Mouse (Mus musculus): ENCODE results near the gene Olfr1386. TPM values are rescaled to one million over a fixed set of nuclear protein-coding genes. Genes with fewer than 3 reads are reported as not detected.
"Not testable (repeated sequence)": the region's sequence is repeated elsewhere in the genome, so short reads cannot be mapped to it uniquely, and the experiment has no call there.

Gene Olfr1386
- total RNA-seq (2017), result not detected in 2 replicates

DNA sequence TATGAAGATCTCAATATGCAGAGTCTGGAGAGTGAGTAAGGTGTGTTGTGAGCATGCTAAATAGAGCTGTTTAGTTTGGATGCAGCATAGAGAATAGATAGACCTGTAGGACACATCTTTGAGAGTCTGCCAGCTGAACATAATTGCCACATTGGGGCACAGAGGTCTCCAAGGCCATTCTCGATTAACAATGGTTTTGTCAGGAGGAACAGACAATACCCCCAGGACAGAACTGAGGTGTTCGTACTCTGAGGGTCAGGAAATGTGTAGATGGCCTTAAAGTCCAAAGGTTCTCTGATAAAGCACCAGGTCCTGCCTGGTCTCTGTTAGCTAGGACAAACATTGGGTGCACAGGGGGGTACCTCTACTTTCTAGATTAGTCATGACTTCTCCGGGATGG lies at the start of gene Olfr1386:
Gene Olfr1386 (plus strand): TSS at position 301 of the 400 bp plus-strand sequence.
- not testable (repeated sequence) for ATAC-seq (replicated peaks in 1 of 2; ENCODE audit: insufficient read depth in 1 of 2, low FRiP score in 2 of 2, low TSS enrichment in 1 of 2, low read depth in 1 of 2, poor library complexity in 2 of 2, severe bottlenecking in 2 of 2)

DNA sequence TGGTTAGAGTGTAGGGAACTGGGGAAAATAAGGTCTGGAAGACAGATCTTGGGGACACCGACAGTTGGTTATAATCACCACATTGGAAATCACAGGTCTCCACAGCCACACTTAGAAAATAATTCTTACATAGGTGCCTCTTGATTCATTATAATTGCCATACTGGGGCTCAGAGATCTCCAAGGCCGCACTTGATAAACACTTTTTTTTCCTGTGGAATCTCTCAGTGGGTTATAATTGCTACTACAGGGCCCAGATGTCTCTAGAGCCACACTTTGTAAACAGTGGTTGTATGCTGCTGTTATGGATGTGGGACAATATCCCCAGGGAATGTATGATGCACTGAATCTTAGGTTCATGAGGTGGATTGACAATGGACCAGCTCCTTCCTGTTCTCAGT lies 42.1 kb upstream of the Olfr1386 start, which contains the start of gene Olfr1389:
Gene Olfr1389 (plus strand): TSS at position 301 of the 400 bp plus-strand sequence.
- no peak for ATAC-seq (replicated peaks in 1 of 2; ENCODE audit: insufficient read depth in 1 of 2, low FRiP score in 2 of 2, low TSS enrichment in 1 of 2, low read depth in 1 of 2, poor library complexity in 2 of 2, severe bottlenecking in 2 of 2)

DNA sequence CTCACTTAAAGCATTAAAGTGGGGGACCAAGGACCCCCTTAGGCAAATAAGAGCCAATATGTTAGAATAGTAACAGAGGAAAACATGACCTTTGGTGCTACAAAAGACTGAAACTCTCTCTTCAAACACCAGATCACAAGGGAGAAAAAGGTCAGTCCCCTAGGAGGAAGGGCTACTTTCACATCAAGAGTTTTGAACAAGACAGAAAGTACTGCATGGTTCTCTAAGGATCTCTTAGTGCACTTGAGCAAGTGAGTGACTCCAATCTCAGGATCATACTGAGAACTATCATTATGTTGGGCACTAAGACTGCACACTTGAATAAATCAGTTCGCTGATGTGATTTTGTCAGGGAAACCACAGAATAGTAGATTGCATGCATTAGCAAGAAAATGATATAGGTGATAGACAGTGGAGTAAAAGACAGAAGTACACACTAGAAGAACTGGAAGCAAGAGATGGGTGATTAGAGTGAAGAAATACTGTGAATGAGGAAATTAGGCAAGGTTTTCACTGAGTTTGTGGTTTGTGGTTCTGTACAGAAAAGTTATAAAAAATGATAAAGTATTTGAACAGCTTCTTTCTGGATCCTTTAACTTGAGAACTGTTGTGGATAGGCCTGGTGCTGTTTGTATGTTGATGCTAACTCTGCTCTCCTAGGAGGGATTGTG lies 39.5 kb upstream of the Olfr1386 start:
- ATAC-seq (replicated peaks in 1 of 2; ENCODE audit: insufficient read depth in 1 of 2, low FRiP score in 2 of 2, low TSS enrichment in 1 of 2, low read depth in 1 of 2, poor library complexity in 2 of 2, severe bottlenecking in 2 of 2), result peak; percentile 12 to 45; a peak in 1 of 4 replicates

DNA sequence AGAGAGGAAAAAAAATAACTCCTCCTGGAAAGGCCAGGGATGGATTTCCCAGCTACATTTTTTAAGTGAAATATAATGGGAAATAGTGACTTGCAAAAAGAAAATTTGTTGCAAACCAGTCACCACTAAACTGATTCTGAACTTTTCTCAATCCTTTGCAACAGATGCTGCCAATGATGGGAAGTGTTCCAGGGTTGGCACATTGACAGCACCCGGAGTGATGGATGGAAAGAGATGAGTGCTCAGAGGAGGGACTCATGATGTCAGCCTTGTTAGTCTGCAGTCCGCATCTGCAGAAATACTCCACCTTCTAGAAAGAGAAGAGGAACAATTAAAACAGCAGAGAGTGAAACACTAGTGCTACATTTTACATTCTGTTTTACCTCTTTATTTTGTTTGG lies 35.2 kb upstream of the Olfr1386 start:
- no peak for ATAC-seq (replicated peaks in 1 of 2; ENCODE audit: insufficient read depth in 1 of 2, low FRiP score in 2 of 2, low TSS enrichment in 1 of 2, low read depth in 1 of 2, poor library complexity in 2 of 2, severe bottlenecking in 2 of 2)

DNA sequence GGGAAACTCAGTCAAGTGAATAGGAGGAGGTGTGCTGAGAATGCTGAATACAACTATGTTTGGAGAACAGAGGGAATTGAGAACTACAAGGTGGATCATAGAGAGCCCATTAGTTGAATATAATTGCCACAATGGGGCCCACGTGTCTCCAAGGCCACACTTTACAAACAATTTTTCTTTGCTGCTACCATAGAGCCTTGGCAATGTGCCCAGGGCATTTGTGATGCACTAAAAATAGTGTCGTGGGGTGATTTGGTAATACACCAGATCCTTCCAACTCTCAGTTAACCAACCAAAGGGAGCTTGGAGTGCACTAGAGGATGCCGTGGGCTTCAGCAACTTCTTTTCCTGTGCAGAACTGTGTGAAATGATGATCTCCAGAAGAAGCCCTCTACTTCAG lies 28.4 kb upstream of the Olfr1386 start, which contains the start of gene Olfr1388:
Gene Olfr1388 (plus strand): TSS at position 214 of the 400 bp plus-strand sequence.
- ATAC-seq (replicated peaks in 1 of 2; ENCODE audit: insufficient read depth in 1 of 2, low FRiP score in 2 of 2, low TSS enrichment in 1 of 2, low read depth in 1 of 2, poor library complexity in 2 of 2, severe bottlenecking in 2 of 2), result no peak

DNA sequence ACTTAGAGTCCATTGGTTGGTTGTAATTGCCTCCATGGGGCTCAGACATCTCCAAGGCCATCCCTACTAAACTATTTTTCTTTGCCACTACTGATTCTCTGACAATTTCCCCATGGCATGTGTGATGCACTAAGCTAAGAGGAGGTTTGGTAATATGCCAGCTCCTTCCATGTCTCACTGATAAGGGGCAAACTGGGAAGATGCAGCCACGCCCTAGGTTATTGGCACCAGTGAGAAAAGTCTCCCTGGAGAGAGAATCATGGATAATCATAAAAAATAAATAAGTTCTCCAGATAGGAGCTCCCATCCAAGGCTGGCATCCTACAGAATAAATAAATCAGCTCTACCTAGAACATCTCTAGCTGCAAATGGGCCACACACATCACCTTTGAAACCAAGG lies 9.8 kb upstream of the Olfr1386 start, which contains the start of gene Olfr1387:
Gene Olfr1387 (plus strand): TSS at position 301 of the 400 bp plus-strand sequence.
- no peak for ATAC-seq (replicated peaks in 1 of 2; ENCODE audit: insufficient read depth in 1 of 2, low FRiP score in 2 of 2, low TSS enrichment in 1 of 2, low read depth in 1 of 2, poor library complexity in 2 of 2, severe bottlenecking in 2 of 2)

DNA sequence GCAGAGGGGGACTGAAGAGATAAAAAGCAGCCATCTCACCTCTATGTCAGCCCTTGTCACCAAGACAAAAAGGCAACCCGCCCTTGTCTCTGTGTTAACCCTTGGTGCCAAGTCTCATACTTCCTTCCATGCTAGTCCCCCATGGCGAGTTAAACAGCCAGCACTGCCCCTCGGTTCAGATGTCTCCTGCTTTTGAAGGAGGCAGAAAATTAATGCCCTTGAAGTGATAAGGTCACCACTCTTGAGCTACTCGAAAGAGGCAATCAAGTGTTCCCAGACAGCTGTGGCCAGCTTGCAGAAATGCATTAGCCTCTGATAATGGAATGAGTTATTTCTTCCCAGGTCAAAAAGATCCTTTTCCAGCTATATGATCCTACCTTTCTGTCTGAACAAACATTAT lies 21.1 kb downstream of the Olfr1386 start:
- ATAC-seq (replicated peaks in 1 of 2; ENCODE audit: insufficient read depth in 1 of 2, low FRiP score in 2 of 2, low TSS enrichment in 1 of 2, low read depth in 1 of 2, poor library complexity in 2 of 2, severe bottlenecking in 2 of 2), result no peak

DNA sequence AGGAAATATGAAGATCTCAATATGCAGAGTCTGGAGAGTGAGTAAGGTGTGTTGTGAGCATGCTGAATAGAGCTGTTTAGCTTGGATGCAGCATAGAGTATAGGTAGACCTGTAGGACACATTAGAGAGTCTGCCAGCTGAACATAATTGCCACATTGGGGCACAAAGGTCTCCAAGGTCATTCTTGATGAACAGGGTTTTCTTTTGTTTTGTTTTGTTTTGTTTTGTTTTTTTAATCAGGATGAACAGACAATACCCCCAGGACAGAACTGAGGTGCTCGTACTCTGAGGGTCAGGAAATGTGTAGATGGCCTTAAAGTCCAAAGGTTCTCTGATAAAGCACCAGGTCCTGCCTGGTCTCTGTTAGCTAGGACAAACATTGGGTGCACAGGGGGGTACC lies 23.9 kb downstream of the Olfr1386 start, which contains the start of gene Olfr1385:
Gene Olfr1385 (plus strand): TSS at position 301 of the 400 bp plus-strand sequence.
- not testable (repeated sequence) for ATAC-seq (replicated peaks in 1 of 2; ENCODE audit: insufficient read depth in 1 of 2, low FRiP score in 2 of 2, low TSS enrichment in 1 of 2, low read depth in 1 of 2, poor library complexity in 2 of 2, severe bottlenecking in 2 of 2)

DNA sequence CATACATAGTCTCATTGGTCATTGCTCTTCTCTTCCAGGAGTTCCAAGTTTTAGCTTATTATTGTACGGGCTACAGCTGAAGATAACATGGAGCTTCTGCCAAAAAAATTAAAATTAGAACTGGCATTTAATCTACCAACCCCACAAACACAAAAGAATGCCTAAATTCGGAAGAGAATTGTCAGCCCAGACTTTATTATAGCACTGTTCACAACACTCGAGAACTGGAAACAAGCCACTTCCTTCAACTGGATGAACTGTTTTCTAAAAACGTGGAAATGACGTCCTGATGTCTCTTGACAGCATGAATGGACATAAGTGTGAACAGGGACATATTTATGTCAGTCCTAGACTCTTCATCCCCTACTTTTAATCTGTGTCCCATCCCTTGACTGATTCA lies 53.2 kb downstream of the Olfr1386 start:
- ATAC-seq (replicated peaks in 1 of 2; ENCODE audit: insufficient read depth in 1 of 2, low FRiP score in 2 of 2, low TSS enrichment in 1 of 2, low read depth in 1 of 2, poor library complexity in 2 of 2, severe bottlenecking in 2 of 2), result no peak

DNA sequence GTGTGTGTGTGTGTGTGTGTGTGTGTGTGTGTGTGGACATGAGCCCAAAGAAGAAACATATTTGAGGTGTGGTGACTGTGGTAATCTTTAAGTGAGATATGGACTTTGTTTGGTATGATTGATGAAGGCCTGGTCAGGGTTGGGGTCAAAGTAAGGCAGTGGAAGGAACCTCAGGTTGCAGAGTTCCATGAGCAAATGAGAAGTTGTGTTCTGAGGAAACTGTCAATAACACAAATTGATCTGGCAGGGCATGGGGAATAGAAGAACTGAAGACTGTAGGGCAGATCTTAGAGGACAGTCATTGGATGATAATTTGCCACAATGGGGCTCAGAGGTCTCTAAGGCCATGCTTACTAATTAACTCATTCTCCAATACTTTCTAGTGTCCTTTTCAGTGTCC lies 54.5 kb downstream of the Olfr1386 start, which contains the start of gene Olfr1383:
Gene Olfr1383 (plus strand): TSS at position 301 of the 400 bp plus-strand sequence.
- no peak for ATAC-seq (replicated peaks in 1 of 2; ENCODE audit: insufficient read depth in 1 of 2, low FRiP score in 2 of 2, low TSS enrichment in 1 of 2, low read depth in 1 of 2, poor library complexity in 2 of 2, severe bottlenecking in 2 of 2)

Other genes starting within 250 kb of the Olfr1386 start
- gene Mgat1, start 220.9 kb upstream of the Olfr1386 start, total RNA-seq (2017), result 50.9 and 100 TPM in 2 replicates
- not detected in 2 replicates for gene Olfr1393, start 186.7 kb upstream of the Olfr1386 start, total RNA-seq (2017)
- gene Olfr1392, start 179.8 kb upstream of the Olfr1386 start, total RNA-seq (2017), result not detected in 2 replicates
- gene Olfr10, start 160.3 kb upstream of the Olfr1386 start, total RNA-seq (2017), result not detected in 2 replicates
- not detected in 2 replicates for gene Olfr1391, start 142.3 kb upstream of the Olfr1386 start, total RNA-seq (2017)
- gene Olfr1390, start 129.9 kb upstream of the Olfr1386 start, total RNA-seq (2017), result not detected in 2 replicates
- not detected in 2 replicates for gene Olfr1389, start 42.0 kb upstream of the Olfr1386 start, total RNA-seq (2017)
- gene Olfr1388, start 28.4 kb upstream of the Olfr1386 start, total RNA-seq (2017), result 0.13 and 0.15 TPM in 2 replicates
- gene Olfr1387, start 9.7 kb upstream of the Olfr1386 start, total RNA-seq (2017), result not detected in 2 replicates
- not detected in 2 replicates for gene Olfr1385, start 24.0 kb downstream of the Olfr1386 start, total RNA-seq (2017)
- not detected in 2 replicates for gene Olfr1384, start 41.7 kb downstream of the Olfr1386 start, total RNA-seq (2017)
- not detected in 2 replicates for gene Olfr1383, start 54.6 kb downstream of the Olfr1386 start, total RNA-seq (2017)
- gene Olfr1382, start 63.2 kb downstream of the Olfr1386 start, total RNA-seq (2017), result not detected in 2 replicates
- gene Olfr1381, start 78.4 kb downstream of the Olfr1386 start, total RNA-seq (2017), result not detected in 2 replicates
- gene Olfr1380, start 91.8 kb downstream of the Olfr1386 start, total RNA-seq (2017), result not detected in 2 replicates
- gene Flt4, start 144.2 kb downstream of the Olfr1386 start, total RNA-seq (2017), result 0.13 TPM in 1 of 2 replicates, not detected in the other
- gene Scgb3a1, start 198.6 kb downstream of the Olfr1386 start, total RNA-seq (2017), result 0.94 TPM in 1 of 2 replicates, not detected in the other
- gene Cnot6, start 247.7 kb downstream of the Olfr1386 start, total RNA-seq (2017), result 55.0 and 95.4 TPM in 2 replicates

Measured in hematopoietic stem cell, adult 5-6 weeks (primary cell).